Mouse (Mus musculus) ES-Bruce4 (cell line): ENCODE measurements around the gene Apom. TPM values are rescaled to one million over a fixed set of nuclear protein-coding genes. Genes with fewer than 3 reads are reported as not detected.

ENCODE experiments used
- H3K27ac ChIP-seq: 2 replicates; pipeline ENCODE4 v1.5.1; 2012; ENCODE audit warnings: low read length, inconsistent platforms; ENCODE audit not compliant: insufficient read depth
- H3K27me3 ChIP-seq: 2 replicates; pipeline ENCODE4 v1.6.1; 2012; ENCODE audit warnings: mild to moderate bottlenecking, low read length, inconsistent platforms; ENCODE audit not compliant: control insufficient read depth, poor library complexity, insufficient read depth, severe bottlenecking
- H3K36me3 ChIP-seq: 2 replicates; pipeline ENCODE4 v1.6.1; 2012; ENCODE audit warnings: inconsistent platforms, mild to moderate bottlenecking, low read length, moderate library complexity; ENCODE audit not compliant: control insufficient read depth, poor library complexity, insufficient read depth, severe bottlenecking
- H3K4me1 ChIP-seq: one replicate; pipeline ENCODE4 v1.8.1; 2011; ENCODE audit warnings: low read length; ENCODE audit not compliant: control insufficient read depth, insufficient read depth
- H3K4me3 ChIP-seq: 2 replicates; pipeline ENCODE4 v1.5.1; 2011; ENCODE audit warnings: low read depth, mild to moderate bottlenecking, low read length
- H3K9ac ChIP-seq: 2 replicates; pipeline ENCODE4 v1.6.1; 2012; ENCODE audit warnings: low read depth, mild to moderate bottlenecking, inconsistent platforms; ENCODE audit not compliant: poor library complexity, severe bottlenecking
- H3K9me3 ChIP-seq: replicated peaks from 2 replicates; pipeline ENCODE4 v1.6.1; 2012; ENCODE audit warnings: mild to moderate bottlenecking, low read length, inconsistent platforms; ENCODE audit not compliant: control insufficient read depth, poor library complexity, insufficient read depth, severe bottlenecking
- CTCF ChIP-seq: IDR thresholded peaks from one replicate; pipeline ENCODE4 v1.8.1; 2011; ENCODE audit warnings: low read depth, low read length
- EP300 ChIP-seq: IDR thresholded peaks from 2 replicates; pipeline ENCODE4 v1.6.1; 2011; ENCODE audit warnings: low read depth, low read length; ENCODE audit not compliant: insufficient read depth
- POLR2A ChIP-seq: IDR thresholded peaks from one replicate; pipeline ENCODE4 v1.8.1; 2011; ENCODE audit warnings: low read length; ENCODE audit not compliant: insufficient read depth
- polyA plus RNA-seq: library from polyadenylated mRNA; stranded (reverse); fragments of >200 nt; gene quantifications from 2 replicates; pipeline ENCODE4 v1.2.4, GENCODE M21; 2011; ENCODE audit warnings: low read depth; ENCODE audit not compliant: missing spikeins, insufficient read depth, insufficient read length

Gene Apom
- not detected in 2 replicates for polyA plus RNA-seq

GRCm38 (mm10) chr17:35131500-35132173 lies at the start of gene Apom:
Apom (minus strand) TSS chr17:35132050.
- no peaks in the 10 kb centered on the region for H3K27me3 ChIP-seq
- no peaks in the 10 kb centered on the region for H3K36me3 ChIP-seq
- TF ChIP-seq POLR2A = no peak
- TF ChIP-seq CTCF = no peak
- TF ChIP-seq EP300 = no peak
- H3K4me1 ChIP-seq = peaks cover under 1% of the 10 kb centered on the region
- no peaks in the 10 kb centered on the region for H3K9me3 ChIP-seq
- H3K4me3 ChIP-seq = no peak within 1 kb of the TSS
- H3K27ac ChIP-seq = no peak within 1 kb of the TSS
- no peak within 1 kb of the TSS for H3K9ac ChIP-seq

DNA sequence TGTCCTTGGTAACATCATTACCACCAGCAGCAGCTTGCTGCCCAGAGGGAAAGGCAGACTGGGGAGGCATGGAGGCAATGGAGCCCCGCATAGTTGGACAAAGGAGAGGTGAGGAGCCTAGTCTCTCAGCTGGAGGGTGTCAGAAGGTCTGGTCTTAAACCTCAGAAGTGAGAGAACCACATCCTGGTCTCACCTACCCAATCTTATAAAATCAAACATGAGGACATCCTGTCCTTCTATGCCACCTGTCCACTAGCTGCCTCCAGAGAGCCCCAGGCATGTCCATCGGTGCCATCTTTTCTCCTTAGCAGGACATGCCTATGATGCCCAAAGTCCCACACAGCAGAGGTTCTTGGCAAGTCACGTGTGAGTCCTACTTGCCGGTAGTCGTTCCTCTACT lies 48.2 kb upstream of the Apom start:
- no peaks in the 10 kb centered on the region for H3K27me3 ChIP-seq
- H3K4me1 ChIP-seq = no peaks in the 10 kb centered on the region
- no peak overlapping the region for H3K4me3 ChIP-seq
- H3K9me3 ChIP-seq = no peaks in the 10 kb centered on the region
- no peak overlapping the region for H3K27ac ChIP-seq
- H3K36me3 ChIP-seq = no peaks in the 10 kb centered on the region
- TF ChIP-seq POLR2A (no peak), CTCF (no peak), EP300 (no peak)
- H3K9ac ChIP-seq = no peak overlapping the region

DNA sequence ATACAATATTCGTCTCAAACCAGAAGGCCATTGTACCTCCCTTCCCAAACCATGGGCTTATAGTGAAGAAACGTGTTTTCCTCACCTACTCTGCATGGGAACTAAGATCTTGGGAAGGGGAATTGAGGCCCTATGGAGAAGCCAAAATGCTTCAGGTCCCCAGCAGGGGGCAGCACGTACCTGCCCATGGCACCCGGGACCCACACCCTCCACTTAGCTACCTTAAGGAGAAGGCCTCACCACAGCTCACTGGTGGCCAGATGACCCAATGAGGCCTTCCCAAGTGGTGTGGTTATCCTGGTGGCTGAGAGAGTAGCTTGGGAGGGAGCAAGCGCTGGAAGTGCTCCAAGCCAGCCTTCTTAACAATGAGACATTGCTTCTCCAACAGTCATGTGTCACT lies 46.7 kb upstream of the Apom start:
- Histone ChIP-seq H3K4me1 (no peaks in the 10 kb centered on the region), H3K27me3 (no peaks in the 10 kb centered on the region), H3K9ac (no peak overlapping the region), H3K27ac (no peak overlapping the region), H3K4me3 (no peak overlapping the region), H3K9me3 (no peaks in the 10 kb centered on the region), H3K36me3 (no peaks in the 10 kb centered on the region)
- 0 out of 2 replicates have a peak, but pooled peaks have one; percentile 22 for TF ChIP-seq EP300
- TF ChIP-seq CTCF = peak; percentile 96
- no peak for TF ChIP-seq POLR2A

DNA sequence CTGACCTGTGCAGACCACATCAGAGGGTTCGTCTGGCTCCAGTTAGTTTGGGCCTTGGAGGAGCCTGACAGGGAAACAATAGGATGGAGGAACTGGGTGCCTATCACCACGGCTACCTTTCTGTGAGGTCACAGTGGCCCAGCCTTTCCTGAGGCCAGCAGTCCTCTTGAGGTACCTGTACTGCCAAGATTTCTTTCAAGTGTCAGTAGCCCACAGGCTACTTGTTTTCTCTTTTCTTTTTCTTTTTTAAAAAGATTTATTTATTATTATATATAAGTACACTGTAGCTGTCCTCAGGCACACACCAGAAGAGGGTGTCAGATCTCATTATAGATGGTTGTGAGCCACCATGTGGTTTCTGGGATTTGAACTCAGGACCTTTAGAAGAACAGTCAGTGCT lies 44.1 kb upstream of the Apom start, which contains the start of gene Aif1:
TSS of gene Aif1 (minus strand) at position 101 of the 400 bp plus-strand sequence.
- H3K4me1 ChIP-seq = no peaks in the 10 kb centered on the region
- no peaks in the 10 kb centered on the region for H3K36me3 ChIP-seq
- H3K9me3 ChIP-seq = no peaks in the 10 kb centered on the region
- H3K27ac ChIP-seq = no peak within 1 kb of the TSS
- no peak within 1 kb of the TSS for H3K4me3 ChIP-seq
- no peak for TF ChIP-seq CTCF
- no peak for TF ChIP-seq EP300
- TF ChIP-seq POLR2A = no peak
- no peaks in the 10 kb centered on the region for H3K27me3 ChIP-seq
- H3K9ac ChIP-seq = no peak within 1 kb of the TSS

GRCm38 (mm10) chr17:35175382-35175781 lies 43.5 kb upstream of the Apom start:
- no peaks in the 10 kb centered on the region for H3K27me3 ChIP-seq
- H3K9me3 ChIP-seq = no peaks in the 10 kb centered on the region
- H3K4me3 ChIP-seq = no peak overlapping the region
- TF ChIP-seq EP300 (no peak), CTCF (no peak), POLR2A (no peak)
- no peaks in the 10 kb centered on the region for H3K36me3 ChIP-seq
- no peak overlapping the region for H3K27ac ChIP-seq
- H3K4me1 ChIP-seq = no peaks in the 10 kb centered on the region
- no peak overlapping the region for H3K9ac ChIP-seq

GRCm38 (mm10) chr17:35174201-35174977 lies 42.5 kb upstream of the Apom start:
- H3K9ac ChIP-seq = no peak overlapping the region
- H3K27me3 ChIP-seq = no peaks in the 10 kb centered on the region
- no peaks in the 10 kb centered on the region for H3K4me1 ChIP-seq
- H3K4me3 ChIP-seq = no peak overlapping the region
- no peak overlapping the region for H3K27ac ChIP-seq
- H3K36me3 ChIP-seq = no peaks in the 10 kb centered on the region
- no peaks in the 10 kb centered on the region for H3K9me3 ChIP-seq
- TF ChIP-seq EP300 = no peak
- no peak for TF ChIP-seq POLR2A
